Mouse (Mus musculus): ENCODE results near the gene Aldh3b1. TPM values are rescaled to one million over a fixed set of nuclear protein-coding genes. Genes with fewer than 3 reads are reported as not detected.

Gene Aldh3b1
- polyA plus RNA-seq, 1 experiment from 2014 or later, result 22.2 TPM

DNA sequence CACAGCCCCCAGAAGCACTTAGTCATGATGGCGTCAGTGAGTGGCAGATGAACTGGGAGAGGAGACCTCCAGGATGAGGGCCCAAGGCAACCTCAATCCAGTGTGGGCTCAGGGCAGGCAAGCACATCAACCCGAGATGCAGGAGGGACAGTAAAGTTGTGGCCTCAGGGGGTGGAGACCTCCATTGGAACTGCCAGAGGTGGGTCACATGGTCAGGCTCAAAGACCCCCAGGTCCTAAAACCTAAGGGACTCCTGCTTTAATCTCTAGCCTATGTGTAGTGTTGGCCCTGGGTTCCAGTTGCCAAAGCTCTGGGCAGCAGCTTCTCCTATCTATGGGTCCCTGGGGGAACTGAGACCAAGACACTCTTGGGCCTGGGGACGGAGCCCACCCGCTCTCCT is 829 bp downstream of the Aldh3b1 start:
- no peak for TF ChIP-seq CTCF (IDR thresholded peaks at IDR 0.05)
- POLR2A ChIA-PET, result interaction anchor here (0.7 to 0.9 kb wide), 2 partner anchors 71 to 111 kb away, joined by 3 to 4 read pairs; no protein-coding TSS in a partner anchor
- in situ Hi-C loops (cut with MboI; ENCODE audit: low pct_unique_long_range_greater_than_20kb), result no loop called here
- ATAC-seq, result no peak
- H3K27me3 ChIP-seq, result no peaks in the 10 kb centered on the region
- CTCF ChIA-PET, result interaction anchor here (0.9 to 1.5 kb wide), 2 partner anchors 18 to 84 kb away, joined by 3 to 4 read pairs; partner anchors contain the start of gene Ndufv1
- no peak for DNase-seq (ENCODE audit: low read depth, low spot score)

- TF ChIP-seq CTCF (IDR thresholded peaks at IDR 0.05), result no peak
- in situ Hi-C loops (cut with MboI; ENCODE audit: low pct_unique_long_range_greater_than_20kb), result no loop called here
- H3K27me3 ChIP-seq, result no peaks in the 10 kb centered on the region
- ChIA-PET POLR2A (no interaction called here), CTCF (interaction anchor here (1.0 to 2.5 kb wide), 3 partner anchors 13 to 39 kb away, joined by 3 to 13 read pairs (median 3); no protein-coding TSS in a partner anchor)
- no peak for ATAC-seq
- DNase-seq (ENCODE audit: low read depth, low spot score), result no peak
Observed at GRCm38 (mm10) chr19:3927989-3928388, 1.6 kb downstream of the Aldh3b1 start.

- CTCF ChIA-PET, result interaction anchor here (0.6 to 2.5 kb wide), 9 partner anchors 11 to 76 kb away, joined by 3 to 13 read pairs (median 3); partner anchors contain the start of genes Chka and Tcirg1
- no peaks in the 10 kb centered on the region for H3K27me3 ChIP-seq
- in situ Hi-C loops (cut with MboI; ENCODE audit: low pct_unique_long_range_greater_than_20kb), result no loop called here
- DNase-seq (ENCODE audit: low read depth, low spot score) (no peak), ATAC-seq (no peak)
- POLR2A ChIA-PET, result interaction anchor here (1.4 kb wide), 1 partner anchor 12 kb away, joined by 4 read pairs; no protein-coding TSS in a partner anchor
- TF ChIP-seq CTCF (IDR thresholded peaks at IDR 0.05), result no peak
Observed at GRCm38 (mm10) chr19:3926685-3927084, 2.9 kb downstream of the Aldh3b1 start.

- POLR2A ChIA-PET, result interaction anchor here (1.4 kb wide), 1 partner anchor 12 kb away, joined by 4 read pairs; no protein-coding TSS in a partner anchor
- H3K27me3 ChIP-seq, result no peaks in the 10 kb centered on the region
- CTCF ChIA-PET, result interaction anchor here (0.6 to 2.5 kb wide), 10 partner anchors 11 to 75 kb away, joined by 3 to 13 read pairs (median 3); partner anchors contain the start of genes Chka and Tcirg1
- ATAC-seq (peak; percentile 61), DNase-seq (ENCODE audit: low read depth, low spot score) (peak; percentile 46)
- no peak for TF ChIP-seq CTCF (IDR thresholded peaks at IDR 0.05)
- in situ Hi-C loops (cut with MboI; ENCODE audit: low pct_unique_long_range_greater_than_20kb), result no loop called here
Observed at GRCm38 (mm10) chr19:3926279-3926678, 3.3 kb downstream of the Aldh3b1 start.

- DNase-seq (ENCODE audit: low read depth, low spot score), result no peak
- TF ChIP-seq CTCF (IDR thresholded peaks at IDR 0.05), result no peak
- in situ Hi-C loops (cut with MboI; ENCODE audit: low pct_unique_long_range_greater_than_20kb), result no loop called here
- ATAC-seq, result no peak
- no peaks in the 10 kb centered on the region for H3K27me3 ChIP-seq
- ChIA-PET POLR2A (interaction anchor here (1.4 kb wide), 1 partner anchor 11 kb away, joined by 4 read pairs; no protein-coding TSS in a partner anchor), CTCF (interaction anchor here (0.7 to 2.5 kb wide), 7 partner anchors 10 to 55 kb away, joined by 3 to 13 read pairs (median 3); partner anchors contain the start of gene Tcirg1)
Observed at GRCm38 (mm10) chr19:3925859-3926258, 3.7 kb downstream of the Aldh3b1 start.

DNA sequence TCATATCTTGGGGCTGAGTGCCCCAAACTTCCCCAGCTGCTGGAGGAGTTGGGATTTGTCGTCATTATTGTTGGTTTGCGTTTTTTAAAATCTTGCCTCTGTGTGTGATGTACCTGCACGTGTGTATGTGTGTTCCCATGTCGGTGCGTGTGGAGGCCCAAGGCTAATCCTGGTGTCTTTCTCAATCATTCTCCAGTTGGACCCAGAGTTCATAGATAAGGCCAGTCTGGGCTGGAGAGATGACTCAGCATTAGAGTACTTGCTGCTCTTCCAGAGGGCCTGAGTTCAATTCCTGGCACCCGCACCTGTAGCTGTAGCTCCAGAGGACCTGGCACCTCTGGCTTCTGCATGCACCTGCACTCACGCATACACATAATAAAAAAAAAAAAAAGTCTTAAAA is 4.7 kb downstream of the Aldh3b1 start:
- CTCF ChIA-PET, result no interaction called here
- POLR2A ChIA-PET, result no interaction called here
- H3K27me3 ChIP-seq, result no peaks in the 10 kb centered on the region
- ATAC-seq (no peak), DNase-seq (ENCODE audit: low read depth, low spot score) (no peak)
- in situ Hi-C loops (cut with MboI; ENCODE audit: low pct_unique_long_range_greater_than_20kb), result no loop called here
- TF ChIP-seq CTCF (IDR thresholded peaks at IDR 0.05), result no peak

DNA sequence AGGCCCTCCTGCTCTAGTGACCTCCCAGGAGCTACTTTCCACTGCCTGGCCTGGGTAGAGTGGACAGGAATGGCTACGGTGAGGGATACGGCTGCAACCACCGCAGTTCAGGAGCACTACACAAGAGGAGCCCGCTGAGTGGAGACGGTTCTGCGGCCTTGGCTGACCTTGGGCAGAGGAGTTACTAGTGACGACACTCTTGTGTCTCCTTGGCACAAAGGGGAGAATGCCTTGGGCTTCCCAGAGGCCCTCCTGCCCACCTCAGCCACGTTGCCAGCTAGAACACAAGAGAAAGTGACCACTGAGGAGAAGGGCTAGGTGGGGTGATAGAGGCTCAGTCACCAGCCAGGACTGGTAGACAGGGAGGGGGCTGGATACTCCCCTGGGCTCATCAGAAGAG is 5.4 kb downstream of the Aldh3b1 start:
- in situ Hi-C loops (cut with MboI; ENCODE audit: low pct_unique_long_range_greater_than_20kb), result no loop called here
- POLR2A ChIA-PET, result interaction anchor here (0.6 kb wide), 1 partner anchor 37 kb away, joined by 3 read pairs; no protein-coding TSS in a partner anchor
- DNase-seq (ENCODE audit: low read depth, low spot score) (no peak), ATAC-seq (no peak)
- H3K27me3 ChIP-seq, result no peaks in the 10 kb centered on the region
- CTCF ChIA-PET, result interaction anchor here (1.5 kb wide), 1 partner anchor 56 kb away, joined by 4 read pairs; no protein-coding TSS in a partner anchor
- no peak for TF ChIP-seq CTCF (IDR thresholded peaks at IDR 0.05)

GRCm38 (mm10) chr19:3923586-3923985 is 6.0 kb downstream of the Aldh3b1 start:
- DNase-seq (ENCODE audit: low read depth, low spot score) (no peak), ATAC-seq (no peak)
- TF ChIP-seq CTCF (IDR thresholded peaks at IDR 0.05), result no peak
- ChIA-PET CTCF (interaction anchor here (1.1 to 1.5 kb wide), 3 partner anchors 22 to 57 kb away, joined by 3 to 4 read pairs (median 4); no protein-coding TSS in a partner anchor), POLR2A (interaction anchor here (0.6 to 0.9 kb wide), 2 partner anchors 9 to 133 kb away, joined by 4 to 5 read pairs; no protein-coding TSS in a partner anchor)
- no peaks in the 10 kb centered on the region for H3K27me3 ChIP-seq
- in situ Hi-C loops (cut with MboI; ENCODE audit: low pct_unique_long_range_greater_than_20kb), result no loop called here

DNA sequence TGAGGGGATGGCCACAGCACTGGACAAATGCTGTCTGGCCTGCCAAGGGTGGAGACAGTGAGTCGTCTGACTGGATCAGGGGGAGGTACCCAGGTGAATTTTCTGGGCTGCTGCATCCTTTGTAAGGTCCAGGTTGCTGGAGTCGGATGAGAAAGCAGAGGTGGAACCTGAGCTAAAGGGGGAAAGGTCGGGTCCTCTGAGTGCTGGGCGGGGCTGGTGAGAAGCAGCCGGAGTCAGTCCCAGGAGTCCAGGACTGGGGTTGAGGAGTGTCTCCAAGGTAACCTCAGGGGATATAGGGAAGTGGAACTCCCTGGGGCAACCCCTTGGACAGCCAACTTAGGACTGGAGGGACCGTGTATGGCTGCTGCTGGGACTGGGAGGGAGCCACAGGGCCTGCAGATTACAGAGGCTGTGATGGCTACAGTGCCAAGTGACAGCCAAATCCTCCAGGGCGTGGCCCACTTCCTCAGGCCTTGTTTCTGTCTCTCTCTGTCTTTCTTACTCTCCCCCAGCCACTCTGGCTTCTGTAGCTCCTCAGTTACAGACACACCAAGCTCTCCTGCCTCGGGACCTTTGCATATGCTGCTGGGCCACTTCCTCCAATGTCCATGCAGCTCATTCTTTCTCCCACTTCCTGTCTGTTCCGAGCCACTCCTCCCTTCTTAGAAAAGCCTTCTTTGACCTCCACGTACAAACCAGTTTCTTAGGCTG is 6.8 kb downstream of the Aldh3b1 start:
- POLR2A ChIA-PET, result interaction anchor here (0.6 to 0.9 kb wide), 2 partner anchors 8 to 134 kb away, joined by 4 to 5 read pairs; no protein-coding TSS in a partner anchor
- no peaks in the 10 kb centered on the region for H3K27me3 ChIP-seq
- no peak for TF ChIP-seq CTCF (IDR thresholded peaks at IDR 0.05)
- ATAC-seq (no peak), DNase-seq (ENCODE audit: low read depth, low spot score) (no peak)
- CTCF ChIA-PET, result interaction anchor here (1.1 to 1.5 kb wide), 3 partner anchors 23 to 58 kb away, joined by 3 to 4 read pairs (median 4); no protein-coding TSS in a partner anchor
- in situ Hi-C loops (cut with MboI; ENCODE audit: low pct_unique_long_range_greater_than_20kb), result no loop called here

DNA sequence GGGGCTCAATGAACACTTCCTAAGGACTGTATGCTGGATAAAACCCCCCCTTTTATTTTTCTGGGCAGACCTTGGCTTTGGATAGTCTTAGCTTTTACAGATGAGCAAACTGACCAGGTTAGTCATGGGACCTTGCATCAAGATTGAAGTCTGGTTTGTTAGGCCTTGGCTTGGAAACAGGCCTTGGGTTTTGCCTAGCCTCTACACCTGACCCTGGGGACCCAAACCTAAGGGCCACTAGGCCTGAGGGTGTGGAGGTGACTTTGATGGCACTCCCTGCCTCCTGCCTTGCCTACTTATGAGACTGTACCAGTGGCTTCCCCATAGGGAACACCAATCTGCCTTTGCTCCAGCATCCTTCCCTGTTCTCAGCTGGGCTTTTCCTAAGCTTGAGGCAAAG is 9.7 kb downstream of the Aldh3b1 start:
- no peak for TF ChIP-seq CTCF (IDR thresholded peaks at IDR 0.05)
- DNase-seq (ENCODE audit: low read depth, low spot score) (no peak), ATAC-seq (no peak)
- ChIA-PET CTCF (interaction anchor here (0.7 to 1.4 kb wide), 4 partner anchors 25 to 93 kb away, joined by 3 to 4 read pairs (median 3); partner anchors contain the start of gene Ndufv1), POLR2A (interaction anchor here (0.5 to 0.7 kb wide), 2 partner anchors 14 to 414 kb away, joined by 3 to 4 read pairs; no protein-coding TSS in a partner anchor)
- H3K27me3 ChIP-seq, result no peaks in the 10 kb centered on the region
- in situ Hi-C loops (cut with MboI; ENCODE audit: low pct_unique_long_range_greater_than_20kb), result no loop called here

Data from Patski (cell line).